Mouse (Mus musculus) hindbrain, embryonic 15.5 days (tissue): ENCODE results near the gene Dctn2. TPM values are rescaled to one million over a fixed set of nuclear protein-coding genes. Genes with fewer than 3 reads are reported as not detected.

Experiments
- ATAC-seq: fragments of 200-750 bp; cut with Nextera tagmentation; 2 replicates; pipeline ENCODE4 v1.8.0; 2017; ENCODE audit warnings: low read depth, moderate number of reproducible peaks, moderate TSS enrichment; ENCODE audit not compliant: low FRiP score
- H3K27ac ChIP-seq: fragments of 300-500 bp; sonication (generic); replicated peaks from 2 replicates; pipeline ENCODE4 v1.5.1; 2015; ENCODE audit warnings: mild to moderate bottlenecking, inconsistent platforms
- H3K27me3 ChIP-seq: fragments of 300-500 bp; sonication (generic); 2 replicates; pipeline ENCODE4 v1.6.1; 2015; ENCODE audit warnings: control low read depth, inconsistent platforms
- H3K36me3 ChIP-seq: fragments of 300-500 bp; sonication (generic); 2 replicates; pipeline ENCODE4 v1.6.1; 2015; ENCODE audit warnings: control low read depth, inconsistent platforms
- H3K4me1 ChIP-seq: fragments of 300-500 bp; sonication (generic); replicated peaks from 2 replicates; pipeline ENCODE4 v1.6.1; 2015; ENCODE audit warnings: control low read depth, inconsistent platforms
- H3K4me2 ChIP-seq: fragments of 300-500 bp; sonication (generic); 2 replicates; pipeline ENCODE4 v1.6.1; 2015; ENCODE audit warnings: moderate library complexity, mild to moderate bottlenecking, inconsistent platforms
- H3K4me3 ChIP-seq: fragments of 300-500 bp; sonication (generic); 2 replicates; pipeline ENCODE4 v1.5.1; 2015; ENCODE audit warnings: mild to moderate bottlenecking, inconsistent platforms
- H3K9ac ChIP-seq: fragments of 300-500 bp; sonication (generic); 2 replicates; pipeline ENCODE4 v1.6.1; 2015; ENCODE audit warnings: inconsistent platforms
- H3K9me3 ChIP-seq: fragments of 300-500 bp; sonication (generic); 2 replicates; pipeline ENCODE4 v1.6.1; 2016; ENCODE audit warnings: control low read depth, inconsistent platforms
- WGBS: fragments of 180-500 bp; shearing (Covaris S2); methylation state at CpG from one replicate; pipeline ENCODE4 v1.1.7; 2015; 5-methylcytosine and 5-hydroxymethylcytosine counted together
- polyA plus RNA-seq: library from polyadenylated mRNA; unstranded; fragments of >200 nt; fragmentation: Nextera tagmentation; extraction: Ambion mirVana; gene quantifications from 2 replicates; pipeline ENCODE4 v1.2.1, GENCODE M21; 2015

The Dctn2 gene
- polyA plus RNA-seq, 1 experiment from 2014 or later = 350 TPM

DNA sequence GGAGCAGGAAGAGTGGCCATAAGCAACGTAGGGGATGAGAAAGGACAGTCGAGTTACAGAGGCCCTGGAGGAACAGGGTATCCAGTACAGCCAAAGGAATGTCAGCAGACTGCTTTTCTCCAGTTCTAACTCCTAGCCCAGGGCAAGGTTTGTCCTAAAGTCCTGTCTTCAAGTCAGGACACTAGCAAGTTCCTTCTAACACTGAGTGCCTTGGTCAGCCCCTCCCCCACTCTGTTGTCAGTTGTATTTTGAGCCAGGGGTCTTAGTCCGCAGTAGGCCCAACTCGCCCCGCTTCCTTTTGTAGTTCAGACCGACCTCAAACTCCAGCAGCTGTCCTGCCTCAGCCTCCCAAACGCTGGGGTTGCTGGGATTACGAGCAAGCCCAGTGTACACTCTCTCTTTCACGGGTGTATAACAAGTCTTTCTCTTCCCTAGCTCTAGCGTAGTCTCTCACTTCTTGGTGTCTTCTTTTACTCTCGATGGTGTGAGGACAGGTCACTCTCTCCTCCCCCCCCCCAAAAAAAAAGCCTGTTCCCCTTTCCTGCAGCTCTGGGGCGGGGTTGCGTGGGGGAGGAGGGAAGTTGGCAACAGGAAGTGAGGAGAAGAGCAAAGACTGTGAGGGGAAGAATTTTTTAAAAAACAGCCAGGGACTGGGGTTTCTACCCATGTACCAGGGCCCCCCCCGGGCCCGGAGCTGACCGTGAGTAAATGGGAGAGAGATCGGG is 57.1 kb downstream of the Dctn2 start:
- no peaks in the 10 kb centered on the region for H3K9me3 ChIP-seq
- H3K4me2 ChIP-seq = no peak overlapping the region
- no peaks in the 10 kb centered on the region for H3K36me3 ChIP-seq
- H3K27me3 ChIP-seq = peaks cover 56% of the 10 kb centered on the region
- no peak for ATAC-seq
- peaks cover 14% of the 10 kb centered on the region for H3K4me1 ChIP-seq
- H3K27ac ChIP-seq = no peak overlapping the region
- H3K9ac ChIP-seq = no peak overlapping the region
- 83% methylated on average over 17 of the region's 17 CpGs for WGBS
- H3K4me3 ChIP-seq = no peak overlapping the region

DNA sequence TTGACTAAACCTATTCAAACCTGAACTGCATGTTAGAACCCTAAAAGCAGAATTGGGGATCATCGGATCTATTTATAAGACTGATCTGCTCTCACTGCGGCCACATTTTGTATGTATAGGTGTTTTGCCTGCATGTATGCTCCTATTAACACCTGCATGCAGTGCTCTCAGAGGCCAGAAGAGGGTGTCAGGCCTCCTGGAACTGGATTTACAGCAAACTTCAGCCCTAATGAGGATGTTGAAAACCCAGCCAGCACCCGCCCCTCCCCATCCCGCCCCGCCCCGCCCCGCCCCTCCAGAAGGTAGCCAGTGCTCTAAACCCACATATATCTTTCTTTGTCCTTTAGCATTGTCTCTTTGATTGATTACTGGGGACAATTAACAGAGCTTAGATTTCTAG is 58.3 kb downstream of the Dctn2 start:
- WGBS = 10% methylated on average over 7 of the region's 7 CpGs
- H3K36me3 ChIP-seq = no peaks in the 10 kb centered on the region
- H3K9ac ChIP-seq = no peak overlapping the region
- H3K4me2 ChIP-seq = no peak overlapping the region
- peaks cover 68% of the 10 kb centered on the region for H3K27me3 ChIP-seq
- no peak overlapping the region for H3K4me3 ChIP-seq
- no peaks in the 10 kb centered on the region for H3K9me3 ChIP-seq
- no peak for ATAC-seq
- H3K27ac ChIP-seq = no peak overlapping the region
- peaks cover 14% of the 10 kb centered on the region for H3K4me1 ChIP-seq

DNA sequence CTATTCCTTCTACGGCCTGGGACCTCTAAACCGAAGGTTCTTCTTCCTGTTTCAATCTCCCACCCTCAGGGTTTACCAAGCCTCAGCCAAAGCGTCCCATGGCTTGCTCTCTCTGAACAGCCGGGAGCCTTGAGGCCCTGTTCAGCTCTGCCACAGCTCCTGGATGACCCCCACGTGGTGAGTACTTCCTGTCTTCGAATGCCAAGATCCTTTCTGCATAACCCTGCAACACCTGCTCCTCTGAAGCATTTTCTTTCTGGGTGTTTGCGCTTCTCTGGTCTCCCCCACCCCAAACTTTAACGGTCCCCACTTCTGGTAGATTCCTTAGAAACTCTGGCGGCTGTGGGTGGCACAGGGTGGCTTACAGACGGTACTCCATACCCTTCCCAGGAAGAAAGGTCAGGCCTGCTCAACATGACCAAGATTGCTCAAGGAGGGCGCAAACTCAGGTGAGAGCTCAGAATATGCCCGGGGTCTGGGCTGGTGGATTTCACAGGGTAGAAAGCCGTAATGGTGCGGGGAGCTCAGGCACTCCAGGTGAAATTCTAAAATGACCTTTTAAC is 59.4 kb downstream of the Dctn2 start:
- no peak overlapping the region for H3K27ac ChIP-seq
- ATAC-seq = no peak
- peaks cover 14% of the 10 kb centered on the region for H3K4me1 ChIP-seq
- H3K9ac ChIP-seq = peak overlapping the region; percentile 27; the same call in 1 of the 2 replicates
- peak overlapping the region; percentile 62; the same call in 1 of the 2 replicates for H3K4me2 ChIP-seq
- 36% methylated on average over 14 of the region's 14 CpGs for WGBS
- peak overlapping the region; percentile 35; the same call in 1 of the 2 replicates for H3K4me3 ChIP-seq
- peaks cover 75% of the 10 kb centered on the region for H3K27me3 ChIP-seq
- no peaks in the 10 kb centered on the region for H3K36me3 ChIP-seq
- H3K9me3 ChIP-seq = no peaks in the 10 kb centered on the region

DNA sequence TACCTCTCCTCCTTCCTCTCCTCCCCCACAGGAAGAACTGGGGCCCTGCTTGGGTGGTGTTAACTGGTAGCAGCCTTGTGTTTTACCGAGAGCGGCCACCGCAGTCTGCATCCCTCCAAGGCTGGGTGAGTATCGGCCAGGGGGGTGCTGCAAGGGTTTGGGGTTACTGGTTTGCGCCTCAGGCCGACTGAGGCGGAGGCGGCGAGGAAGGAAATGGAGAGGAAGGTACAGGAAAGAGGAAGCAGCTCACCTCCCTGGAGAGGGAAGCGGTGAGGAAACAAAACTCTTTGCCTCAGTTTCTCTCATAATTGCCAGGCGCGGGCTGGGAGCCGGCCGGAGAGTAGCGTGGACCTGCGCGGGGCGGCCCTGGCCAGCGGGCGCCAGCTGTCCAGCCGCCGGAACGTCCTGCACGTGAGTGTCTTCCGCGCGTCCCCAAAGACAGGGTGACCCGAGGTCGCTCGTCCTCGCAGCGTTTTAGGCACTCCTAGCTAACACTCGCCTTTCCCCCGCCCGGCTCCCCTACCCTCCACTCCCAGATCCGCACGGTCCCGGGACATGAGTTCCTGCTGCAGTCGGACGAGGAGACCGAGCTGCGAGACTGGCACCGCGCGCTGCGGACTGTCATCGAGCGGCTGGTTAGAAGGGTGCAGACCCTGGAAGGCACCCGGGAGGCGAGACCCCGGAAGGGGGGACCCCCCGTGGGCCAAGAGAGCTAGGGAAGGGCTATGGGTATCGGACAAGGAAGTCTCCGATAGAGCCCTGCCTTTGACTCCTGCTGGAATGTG is 60.0 kb downstream of the Dctn2 start:
- Histone ChIP-seq H3K36me3 (no peaks in the 10 kb centered on the region), H3K4me2 (peak overlapping the region; percentile 62), H3K4me3 (peak overlapping the region; percentile 35), H3K27ac (no peak overlapping the region), H3K9ac (peak overlapping the region; percentile 27), H3K27me3 (peaks cover 77% of the 10 kb centered on the region), H3K9me3 (no peaks in the 10 kb centered on the region), H3K4me1 (peaks cover 14% of the 10 kb centered on the region)
- under 1% methylated on average over 48 of the region's 54 CpGs for WGBS
- no peak; the same call in 1 of the 2 replicates for ATAC-seq

DNA sequence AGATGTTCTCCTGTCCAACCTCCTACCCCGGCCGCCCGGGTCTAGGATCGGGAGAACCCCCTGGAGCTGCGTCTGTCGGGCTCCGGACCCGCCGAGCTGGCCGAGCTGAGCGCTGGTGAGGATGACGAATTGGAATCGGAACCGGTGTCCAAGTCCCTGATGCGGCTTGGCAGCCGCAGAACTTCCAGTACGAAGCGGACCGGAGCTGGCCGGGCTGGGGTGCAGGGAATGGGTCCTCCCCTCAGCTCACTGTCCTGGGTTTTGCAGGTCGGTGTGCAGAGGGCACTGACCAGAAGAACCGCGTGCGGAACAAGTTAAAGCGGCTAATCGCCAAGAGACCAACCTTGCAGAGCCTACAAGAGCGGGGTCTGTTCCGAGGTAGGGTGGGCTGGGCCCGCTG is 60.7 kb downstream of the Dctn2 start:
- H3K27ac ChIP-seq = no peak overlapping the region
- peak overlapping the region; percentile 62 for H3K4me2 ChIP-seq
- 4% methylated on average over 29 of the region's 29 CpGs for WGBS
- H3K36me3 ChIP-seq = no peaks in the 10 kb centered on the region
- H3K9me3 ChIP-seq = no peaks in the 10 kb centered on the region
- no peak overlapping the region for H3K9ac ChIP-seq
- H3K4me1 ChIP-seq = peaks cover 14% of the 10 kb centered on the region
- H3K27me3 ChIP-seq = peaks cover 77% of the 10 kb centered on the region
- peak overlapping the region; percentile 35 for H3K4me3 ChIP-seq
- no peak for ATAC-seq

DNA sequence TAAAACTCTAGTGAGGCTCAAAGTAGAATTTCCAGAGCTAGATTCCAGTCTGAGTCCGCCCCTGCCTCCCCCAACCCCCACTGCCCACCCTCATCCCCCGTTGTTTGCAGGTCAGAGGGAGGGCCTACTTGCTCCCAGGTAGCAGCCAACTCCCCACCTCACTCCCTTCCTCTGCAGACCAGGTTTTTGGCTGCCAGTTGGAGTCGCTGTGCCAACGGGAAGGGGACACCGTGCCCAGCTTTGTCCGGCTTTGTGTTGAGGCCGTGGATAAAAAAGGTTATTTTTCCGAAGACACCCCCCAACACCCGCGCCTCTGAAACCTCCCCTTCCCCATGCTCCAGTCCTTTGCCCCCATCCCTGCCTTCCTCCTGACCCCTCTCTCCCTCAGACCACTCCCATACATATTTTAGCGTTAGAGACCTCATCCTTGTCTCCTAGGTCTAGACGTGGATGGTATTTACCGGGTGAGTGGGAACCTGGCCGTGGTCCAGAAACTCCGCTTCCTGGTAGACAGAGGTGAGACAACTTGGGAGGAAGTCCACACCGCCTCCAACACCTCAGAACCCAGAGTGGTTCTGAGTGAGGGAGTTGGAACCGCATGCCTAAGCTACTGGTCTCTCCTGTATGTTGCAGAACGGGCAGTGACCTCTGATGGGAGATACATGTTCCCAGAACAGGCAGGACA is 61.4 kb downstream of the Dctn2 start:
- H3K27me3 ChIP-seq = peaks cover 76% of the 10 kb centered on the region
- H3K4me3 ChIP-seq = no peak overlapping the region
- H3K9me3 ChIP-seq = no peaks in the 10 kb centered on the region
- H3K27ac ChIP-seq = no peak overlapping the region
- H3K4me1 ChIP-seq = peaks cover 14% of the 10 kb centered on the region
- ATAC-seq = no peak
- no peak overlapping the region for H3K9ac ChIP-seq
- H3K36me3 ChIP-seq = no peaks in the 10 kb centered on the region
- WGBS = 46% methylated on average over 18 of the region's 18 CpGs
- H3K4me2 ChIP-seq = no peak overlapping the region

DNA sequence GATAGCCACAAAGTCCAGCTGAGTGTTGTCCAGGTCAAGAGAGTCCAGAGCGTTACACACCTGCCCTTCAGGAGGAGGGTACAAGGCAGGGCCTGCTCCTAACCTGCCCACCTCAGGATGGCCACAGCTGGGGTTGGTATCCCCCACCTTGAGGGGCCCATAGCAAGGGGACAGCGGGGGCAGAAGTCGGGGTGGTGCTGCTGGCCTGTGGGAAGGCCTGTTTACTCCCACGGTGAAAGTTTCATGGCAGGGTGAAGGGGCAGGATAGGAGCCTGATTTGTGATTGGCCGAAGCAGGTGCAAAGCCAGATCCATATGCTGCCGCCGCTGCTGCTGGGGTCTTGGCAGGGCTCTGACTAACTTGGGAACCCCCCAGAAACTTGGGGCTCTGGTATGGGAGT is 64.0 kb downstream of the Dctn2 start:
- no peak for ATAC-seq
- peaks cover 14% of the 10 kb centered on the region for H3K4me1 ChIP-seq
- WGBS = 81% methylated on average over 7 of the region's 7 CpGs
- H3K36me3 ChIP-seq = no peaks in the 10 kb centered on the region
- H3K4me2 ChIP-seq = no peak overlapping the region
- H3K9ac ChIP-seq = no peak overlapping the region
- H3K4me3 ChIP-seq = no peak overlapping the region
- H3K9me3 ChIP-seq = no peaks in the 10 kb centered on the region
- H3K27me3 ChIP-seq = peaks cover 53% of the 10 kb centered on the region
- H3K27ac ChIP-seq = no peak overlapping the region

Other genes starting within 250 kb of the Dctn2 start
- gene Tsfm, start 235.5 kb upstream of the Dctn2 start, polyA plus RNA-seq = 61.6 and 64.7 TPM in 2 replicates
- gene Mettl1, start 225.0 kb upstream of the Dctn2 start, polyA plus RNA-seq = 22.8 and 25.1 TPM in 2 replicates
- gene Eef1akmt3, start 224.9 kb upstream of the Dctn2 start, polyA plus RNA-seq = 0.14 and 0.22 TPM in 2 replicates
- gene Cyp27b1, start 218.1 kb upstream of the Dctn2 start, polyA plus RNA-seq = 0.21 and 0.26 TPM in 2 replicates
- gene March9, start 206.2 kb upstream of the Dctn2 start, polyA plus RNA-seq = 7.3 and 8.4 TPM in 2 replicates
- 743 and 831 TPM in 2 replicates for gene Cdk4, start 202.8 kb upstream of the Dctn2 start, polyA plus RNA-seq
- gene Tspan31, start 196.1 kb upstream of the Dctn2 start, polyA plus RNA-seq = 120 and 123 TPM in 2 replicates
- gene Agap2, start 191.1 kb upstream of the Dctn2 start, polyA plus RNA-seq = 4.0 and 4.9 TPM in 2 replicates
- gene Os9, start 145.2 kb upstream of the Dctn2 start, polyA plus RNA-seq = 125 and 130 TPM in 2 replicates
- gene B4galnt1, start 101.1 kb upstream of the Dctn2 start, polyA plus RNA-seq = 54.0 and 74.6 TPM in 2 replicates
- 0.91 and 1.0 TPM in 2 replicates for gene Slc26a10, start 85.7 kb upstream of the Dctn2 start, polyA plus RNA-seq
- gene Arhgef25, start 76.3 kb upstream of the Dctn2 start, polyA plus RNA-seq = 27.3 and 30.3 TPM in 2 replicates
- 240 and 266 TPM in 2 replicates for gene Dtx3, start 70.6 kb upstream of the Dctn2 start, polyA plus RNA-seq
- gene Pip4k2c, start 54.8 kb upstream of the Dctn2 start, polyA plus RNA-seq = 19.1 and 19.6 TPM in 2 replicates
- 110 and 114 TPM in 2 replicates for gene Kif5a, start 3.0 kb upstream of the Dctn2 start, polyA plus RNA-seq
- 16.1 and 17.5 TPM in 2 replicates for gene Mbd6, start 22.6 kb downstream of the Dctn2 start, polyA plus RNA-seq
- gene Mars, start 45.4 kb downstream of the Dctn2 start, polyA plus RNA-seq = 115 and 118 TPM in 2 replicates
- 0.86 and 1.5 TPM in 2 replicates for gene Arhgap9, start 55.6 kb downstream of the Dctn2 start, polyA plus RNA-seq
- gene Gli1, start 75.6 kb downstream of the Dctn2 start, polyA plus RNA-seq = 1.6 and 2.0 TPM in 2 replicates
- gene Inhbe, start 88.0 kb downstream of the Dctn2 start, polyA plus RNA-seq = 0.09 TPM in 1 of 2 replicates, not detected in the other
- gene Inhbc, start 104.1 kb downstream of the Dctn2 start, polyA plus RNA-seq = not detected in 2 replicates
- gene R3hdm2, start 114.0 kb downstream of the Dctn2 start, polyA plus RNA-seq = 38.8 and 41.9 TPM in 2 replicates
- 2.5 and 2.9 TPM in 2 replicates for gene Stac3, start 235.3 kb downstream of the Dctn2 start, polyA plus RNA-seq
- 20.7 and 24.4 TPM in 2 replicates for gene Ndufa4l2, start 248.6 kb downstream of the Dctn2 start, polyA plus RNA-seq